In the genomic region with DNA sequence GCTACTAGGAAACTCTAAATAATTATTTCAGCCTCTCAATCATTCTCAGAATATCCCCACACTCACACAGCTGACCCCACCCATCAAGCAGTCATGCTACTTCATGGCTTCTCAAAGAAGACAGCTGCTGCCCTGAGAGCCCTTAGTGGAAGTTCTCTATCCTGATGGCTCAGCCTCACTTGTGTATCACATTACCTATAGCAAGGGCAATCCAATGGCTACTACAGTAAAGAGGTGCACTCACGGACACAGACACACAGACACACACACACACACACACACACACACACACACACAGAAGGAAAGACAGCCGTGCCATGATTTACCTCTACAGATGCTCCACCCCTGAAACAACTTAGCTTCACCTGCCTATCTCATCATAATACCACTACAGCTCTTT, we compare ENCODE assay signal across 27 mouse cellular contexts.
"Had no signal": no experiment of that assay in that cellular context is flagged by ENCODE, and none has a peak within 500 bp of the region (broad histone marks: within the 10 kb centered on the region; RNA-seq: fewer than 3 reads in every experiment).

No protein-coding gene starts in this region.

- H3K4me1 ChIP-seq: embryonic facial prominence, embryonic 12.5 days; embryonic facial prominence, embryonic 13.5 days; embryonic facial prominence, embryonic 15.5 days; forebrain, embryonic 10.5 days; forebrain, embryonic 12.5 days; forebrain, embryonic 13.5 days; forebrain, embryonic 15.5 days had no signal

- H3K27ac ChIP-seq: embryonic facial prominence, embryonic 12.5 days; embryonic facial prominence, embryonic 13.5 days; embryonic facial prominence, embryonic 15.5 days; forebrain, embryonic 10.5 days; forebrain, embryonic 12.5 days; forebrain, embryonic 13.5 days; forebrain, embryonic 15.5 days; gastrocnemius, adult 2 months; heart, adult 2 months had no signal

- H3K27me3 ChIP-seq: embryonic facial prominence, embryonic 12.5 days; embryonic facial prominence, embryonic 13.5 days; embryonic facial prominence, embryonic 15.5 days; forebrain, embryonic 12.5 days; forebrain, embryonic 13.5 days; forebrain, embryonic 15.5 days had no signal

- ATAC-seq: forebrain, embryonic 13.5 days; forebrain, embryonic 14.5 days; forebrain, embryonic 15.5 days; forebrain, embryonic 16.5 days; forebrain, postnatal 0 days had no signal

- H3K36me3 ChIP-seq: embryonic facial prominence, embryonic 12.5 days; embryonic facial prominence, embryonic 13.5 days; embryonic facial prominence, embryonic 15.5 days; forebrain, embryonic 15.5 days had no signal

- DNase-seq: cerebellum, adult 2 months; cerebellum, adult 8-10 months; cerebellum, adult 9-10 months; cerebellum, adult 9-11 months; cerebellum, postnatal 10 days; cerebellum, postnatal 14 days; cerebellum, postnatal 25 days; cerebellum, postnatal 36 days; embryo, embryonic 11 days; forebrain, postnatal 0 days; gastrocnemius, adult 2 months; gastrocnemius, postnatal 10 days; gastrocnemius, postnatal 14 days; gastrocnemius, postnatal 25 days; gastrocnemius, postnatal 36 days; heart, adult 18-20 months; heart, adult 2 months had no signal

- H3K4me3 ChIP-seq: embryonic facial prominence, embryonic 12.5 days; embryonic facial prominence, embryonic 13.5 days; embryonic facial prominence, embryonic 15.5 days; erythroblast, embryonic 14.5 days; forebrain, embryonic 10.5 days; forebrain, embryonic 12.5 days; forebrain, embryonic 13.5 days; forebrain, embryonic 15.5 days; gastrocnemius, adult 2 months; heart, adult 2 months had no signal

- H3K9me3 ChIP-seq: embryonic facial prominence, embryonic 13.5 days; embryonic facial prominence, embryonic 15.5 days; forebrain, embryonic 10.5 days; forebrain, embryonic 13.5 days; forebrain, embryonic 15.5 days had no signal

- H3K4me2 ChIP-seq: embryonic facial prominence, embryonic 12.5 days; embryonic facial prominence, embryonic 13.5 days; embryonic facial prominence, embryonic 15.5 days; forebrain, embryonic 12.5 days; forebrain, embryonic 13.5 days; forebrain, embryonic 15.5 days had no signal

- H3K9ac ChIP-seq: embryonic facial prominence, embryonic 12.5 days; embryonic facial prominence, embryonic 13.5 days; embryonic facial prominence, embryonic 15.5 days; forebrain, embryonic 12.5 days; forebrain, embryonic 13.5 days; forebrain, embryonic 15.5 days; forebrain, postnatal 0 days had no signal
